Mouse (Mus musculus): ENCODE results near the gene Poc1b. TPM values are rescaled to one million over a fixed set of nuclear protein-coding genes. Genes with fewer than 3 reads are reported as not detected.
A peak's percentile ranks its signal among the peaks of the same experiment; 100 is the strongest.

Gene Poc1b
- total and polyA plus RNA-seq, 2 experiments: 1.7 to 1.8 TPM

- H3K27ac ChIP-seq (replicated peaks; ENCODE audit: insufficient read depth, low read depth, low read length): peak overlapping the region; percentile 98
- peak overlapping the region; percentile 50 for H3K4me3 ChIP-seq (ENCODE audit: insufficient read depth, low read depth, low read length)
- H3K9ac ChIP-seq (ENCODE audit: low read depth, low read length): peak overlapping the region; percentile 72
Observed at GRCm38 (mm10) chr10:99234336-99234735, 127.5 kb downstream of the Poc1b start.

DNA sequence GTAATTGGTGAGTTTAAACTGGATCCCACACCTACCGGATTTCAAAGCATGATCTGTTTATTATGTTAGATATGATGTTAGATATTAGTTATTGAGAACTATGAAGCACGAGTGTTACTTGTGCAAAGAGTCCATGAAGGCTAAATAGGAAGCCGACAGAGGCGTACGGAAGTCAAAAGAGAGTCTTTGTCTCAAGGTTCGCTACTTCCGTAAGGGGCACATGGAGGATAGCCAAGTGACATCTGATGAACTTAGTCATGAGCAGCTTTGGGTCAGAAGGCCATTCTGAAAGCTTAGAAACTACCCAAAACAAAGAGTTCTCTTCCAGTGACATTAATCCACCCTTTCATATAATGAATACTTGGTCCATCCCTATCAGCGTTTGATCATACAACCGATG lies 128.2 kb downstream of the Poc1b start:
- Histone ChIP-seq H3K4me3 (ENCODE audit: insufficient read depth, low read depth, low read length) (no peak overlapping the region), H3K27ac (replicated peaks; ENCODE audit: insufficient read depth, low read depth, low read length) (no peak overlapping the region), H3K4me1 (ENCODE audit: control insufficient read depth, insufficient read depth, low read length) (peaks cover 5% of the 10 kb centered on the region; the same call in 1 of the 2 replicates), H3K9ac (ENCODE audit: low read depth, low read length) (no peak overlapping the region; the same call in 1 of the 2 replicates), H3K79me2 (ENCODE audit: control insufficient read depth, insufficient read depth, low read length) (peaks cover 3% of the 10 kb centered on the region; the same call in 1 of the 2 replicates), H3K27me3 (ENCODE audit: control insufficient read depth, insufficient read depth, low read length) (no peaks in the 10 kb centered on the region), H3K36me3 (ENCODE audit: control insufficient read depth, insufficient read depth, low read length) (no peaks in the 10 kb centered on the region)
- TF ChIP-seq POLR2A (IDR thresholded peaks at IDR 0.05; ENCODE audit: extremely low read depth, insufficient read depth, low read length) (no peak), CTCF (IDR thresholded peaks at IDR 0.05; ENCODE audit: low read depth, low read length) (no peak)
- WGBS: 37% methylated on average over 9 of the region's 9 CpGs
- DNase-seq (ENCODE audit: extremely low read depth, low read depth, low spot score): peak; percentile 79

More at GRCm38 (mm10) chr10:99234336-99234735, 127.5 kb downstream of the Poc1b start:
- peaks cover 3% of the 10 kb centered on the region; the same call in 1 of the 2 replicates for H3K79me2 ChIP-seq (ENCODE audit: control insufficient read depth, insufficient read depth, low read length)
- DNase-seq (ENCODE audit: extremely low read depth, low read depth, low spot score): peak; percentile 92
- no peaks in the 10 kb centered on the region for H3K27me3 ChIP-seq (ENCODE audit: control insufficient read depth, insufficient read depth, low read length)
- WGBS: 36% methylated on average over 8 of the region's 8 CpGs
- no peaks in the 10 kb centered on the region for H3K36me3 ChIP-seq (ENCODE audit: control insufficient read depth, insufficient read depth, low read length)
- TF ChIP-seq CTCF (IDR thresholded peaks at IDR 0.05; ENCODE audit: low read depth, low read length) (no peak), POLR2A (IDR thresholded peaks at IDR 0.05; ENCODE audit: extremely low read depth, insufficient read depth, low read length) (no peak)
- peaks cover 8% of the 10 kb centered on the region; the same call in 1 of the 2 replicates for H3K4me1 ChIP-seq (ENCODE audit: control insufficient read depth, insufficient read depth, low read length)

GRCm38 (mm10) chr10:99237205-99237832 lies 130.5 kb downstream of the Poc1b start:
- DNase-seq (ENCODE audit: extremely low read depth, low read depth, low spot score): no peak
- 80% methylated on average over 11 of the region's 11 CpGs for WGBS
- H3K9ac ChIP-seq (ENCODE audit: low read depth, low read length): no peak overlapping the region

GRCm38 (mm10) chr10:99238537-99238936 lies 131.7 kb downstream of the Poc1b start:
- WGBS: 98% methylated on average over 11 of the region's 11 CpGs
- TF ChIP-seq POLR2A (IDR thresholded peaks at IDR 0.05; ENCODE audit: extremely low read depth, insufficient read depth, low read length) (no peak), CTCF (IDR thresholded peaks at IDR 0.05; ENCODE audit: low read depth, low read length) (no peak)
- H3K4me3 ChIP-seq (ENCODE audit: insufficient read depth, low read depth, low read length): no peak overlapping the region
- H3K27me3 ChIP-seq (ENCODE audit: control insufficient read depth, insufficient read depth, low read length): no peaks in the 10 kb centered on the region
- H3K27ac ChIP-seq (replicated peaks; ENCODE audit: insufficient read depth, low read depth, low read length): no peak overlapping the region
- no peaks in the 10 kb centered on the region for H3K36me3 ChIP-seq (ENCODE audit: control insufficient read depth, insufficient read depth, low read length)
- peaks cover 3% of the 10 kb centered on the region; the same call in 1 of the 2 replicates for H3K79me2 ChIP-seq (ENCODE audit: control insufficient read depth, insufficient read depth, low read length)
- DNase-seq (ENCODE audit: extremely low read depth, low read depth, low spot score): no peak
- peaks cover 2% of the 10 kb centered on the region; the same call in 1 of the 2 replicates for H3K4me1 ChIP-seq (ENCODE audit: control insufficient read depth, insufficient read depth, low read length)
- no peak overlapping the region for H3K9ac ChIP-seq (ENCODE audit: low read depth, low read length)

More at GRCm38 (mm10) chr10:99237205-99237832, 130.5 kb downstream of the Poc1b start:
- Histone ChIP-seq H3K27ac (replicated peaks; ENCODE audit: insufficient read depth, low read depth, low read length) (no peak overlapping the region), H3K4me3 (ENCODE audit: insufficient read depth, low read depth, low read length) (no peak overlapping the region), H3K4me1 (ENCODE audit: control insufficient read depth, insufficient read depth, low read length) (peaks cover 2% of the 10 kb centered on the region; the same call in 1 of the 2 replicates), H3K79me2 (ENCODE audit: control insufficient read depth, insufficient read depth, low read length) (peaks cover 3% of the 10 kb centered on the region; the same call in 1 of the 2 replicates), H3K36me3 (ENCODE audit: control insufficient read depth, insufficient read depth, low read length) (no peaks in the 10 kb centered on the region), H3K27me3 (ENCODE audit: control insufficient read depth, insufficient read depth, low read length) (no peaks in the 10 kb centered on the region)
- TF ChIP-seq CTCF (IDR thresholded peaks at IDR 0.05; ENCODE audit: low read depth, low read length): no peak
- TF ChIP-seq POLR2A (IDR thresholded peaks at IDR 0.05; ENCODE audit: extremely low read depth, insufficient read depth, low read length): no peak

DNA sequence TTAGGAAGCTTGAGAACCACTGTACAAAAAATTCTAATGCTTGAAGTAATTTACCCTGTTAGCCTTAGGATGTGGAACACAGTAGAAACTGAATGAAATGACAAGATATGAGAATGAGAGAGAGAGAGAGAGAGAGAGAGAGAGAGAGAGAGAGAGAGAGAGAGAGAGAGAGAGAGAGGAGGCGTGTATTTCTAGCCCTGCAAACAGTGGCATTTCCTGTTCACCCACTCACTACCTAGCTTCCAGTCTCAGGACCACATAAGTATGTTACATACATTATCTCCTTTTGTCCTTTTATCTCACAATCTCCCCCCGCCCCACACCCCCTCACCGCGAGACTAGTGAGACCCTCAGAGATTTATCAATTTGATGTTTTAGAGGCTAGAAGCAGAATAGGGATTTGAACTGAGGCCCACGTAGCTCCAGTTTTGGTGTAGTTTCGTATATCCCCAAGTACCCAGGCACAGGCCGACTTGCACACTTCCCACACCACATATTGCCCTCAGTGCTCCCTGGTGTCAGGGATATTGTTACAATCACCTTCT lies 134.5 kb downstream of the Poc1b start:
- Histone ChIP-seq H3K4me3 (ENCODE audit: insufficient read depth, low read depth, low read length) (no peak overlapping the region), H3K36me3 (ENCODE audit: control insufficient read depth, insufficient read depth, low read length) (no peaks in the 10 kb centered on the region), H3K79me2 (ENCODE audit: control insufficient read depth, insufficient read depth, low read length) (no peaks in the 10 kb centered on the region), H3K27ac (replicated peaks; ENCODE audit: insufficient read depth, low read depth, low read length) (no peak overlapping the region), H3K4me1 (ENCODE audit: control insufficient read depth, insufficient read depth, low read length) (no peaks in the 10 kb centered on the region), H3K9ac (ENCODE audit: low read depth, low read length) (no peak overlapping the region), H3K27me3 (ENCODE audit: control insufficient read depth, insufficient read depth, low read length) (no peaks in the 10 kb centered on the region)
- TF ChIP-seq POLR2A (IDR thresholded peaks at IDR 0.05; ENCODE audit: extremely low read depth, insufficient read depth, low read length) (no peak), CTCF (IDR thresholded peaks at IDR 0.05; ENCODE audit: low read depth, low read length) (no peak)
- 90% methylated on average over 7 of the region's 7 CpGs for WGBS
- DNase-seq (ENCODE audit: extremely low read depth, low read depth, low spot score): no peak
